Mouse (Mus musculus): ENCODE results near the gene Ppp4r3a. TPM values are rescaled to one million over a fixed set of nuclear protein-coding genes. Genes with fewer than 3 reads are reported as not detected.
A peak's percentile ranks its signal among the peaks of the same experiment; 100 is the strongest.
"Not testable (repeated sequence)": the region's sequence is repeated elsewhere in the genome, so short reads cannot be mapped to it uniquely, and the experiment has no call there.

The Ppp4r3a gene
- 10 to 100 TPM; 41.1 to 45.3 TPM for total RNA-seq (2021)

- DNase-seq = peak; percentile 97
Observed at GRCm38 (mm10) chr12:101083076-101083838, at the start of gene Ppp4r3a. TSS of gene Ppp4r3a (minus strand) at chr12:101083702.

- DNase-seq = no peak
Observed at GRCm38 (mm10) chr12:101123013-101123412, 39.5 kb upstream of the Ppp4r3a start.

GRCm38 (mm10) chr12:101122066-101122465 is 38.6 kb upstream of the Ppp4r3a start:
- DNase-seq = not testable (repeated sequence)

GRCm38 (mm10) chr12:101109794-101110585 is 26.5 kb upstream of the Ppp4r3a start:
- DNase-seq = not testable (repeated sequence)

GRCm38 (mm10) chr12:101107722-101108121 is 24.2 kb upstream of the Ppp4r3a start:
- no peak for DNase-seq

- no peak for DNase-seq
Observed at GRCm38 (mm10) chr12:101105571-101105970, 22.1 kb upstream of the Ppp4r3a start.

- DNase-seq = no peak
Observed at GRCm38 (mm10) chr12:101102648-101103047, 19.1 kb upstream of the Ppp4r3a start.

- DNase-seq = not testable (repeated sequence)
Observed at GRCm38 (mm10) chr12:101093678-101094077, 10.2 kb upstream of the Ppp4r3a start.

- DNase-seq = no peak
Observed at GRCm38 (mm10) chr12:101089955-101090354, 6.5 kb upstream of the Ppp4r3a start.

GRCm38 (mm10) chr12:101087406-101087805 is 3.9 kb upstream of the Ppp4r3a start:
- DNase-seq = no peak

GRCm38 (mm10) chr12:101084881-101085666 is 1.6 kb upstream of the Ppp4r3a start:
- DNase-seq = no peak

- no peak for DNase-seq
Observed at GRCm38 (mm10) chr12:101084237-101084636, 735 bp upstream of the Ppp4r3a start.

- no peak for DNase-seq
Observed at GRCm38 (mm10) chr12:101083839-101084195, 315 bp upstream of the Ppp4r3a start.

GRCm38 (mm10) chr12:101082296-101083075 is 1.0 kb downstream of the Ppp4r3a start:
- peak in 1 of 2 experiments; percentile 32 for DNase-seq

GRCm38 (mm10) chr12:101077955-101078354 is 5.5 kb downstream of the Ppp4r3a start:
- no peak for DNase-seq

- no peak for DNase-seq
Observed at GRCm38 (mm10) chr12:101075433-101075832, 8.1 kb downstream of the Ppp4r3a start.

- no peak for DNase-seq
Observed at GRCm38 (mm10) chr12:101074821-101075429, 8.6 kb downstream of the Ppp4r3a start.

- DNase-seq = no peak
Observed at GRCm38 (mm10) chr12:101069813-101070212, 13.7 kb downstream of the Ppp4r3a start.

GRCm38 (mm10) chr12:101066329-101066728 is 17.2 kb downstream of the Ppp4r3a start:
- DNase-seq = no peak

GRCm38 (mm10) chr12:101039956-101040355 is 43.5 kb downstream of the Ppp4r3a start:
- no peak for DNase-seq

GRCm38 (mm10) chr12:101028954-101029731 is 54.4 kb downstream of the Ppp4r3a start, which contains the start of gene Ccdc88c:
TSS of gene Ccdc88c (minus strand) at chr12:101029056.
- peak; percentile 76 to 77 for DNase-seq
